ENCODE assay signal across 24 mouse cellular contexts in genomic region chr5:89467886-89468285, GRCm38 (mm10). TPM values are rescaled to one million over a fixed set of nuclear protein-coding genes. Genes with fewer than 3 reads are reported as not detected.
"Had no signal": no experiment of that assay in that cellular context is flagged by ENCODE, and none has a peak within 500 bp of the region (broad histone marks: within the 10 kb centered on the region; RNA-seq: fewer than 3 reads in every experiment).

No protein-coding gene starts in this region.

- H3K4me2 ChIP-seq: liver, embryonic 15.5 days; lung, embryonic 15.5 days; midbrain, embryonic 12.5 days; neural tube, embryonic 13.5 days; stomach, embryonic 15.5 days had no signal

- H3K36me3 ChIP-seq: liver, embryonic 15.5 days; lung, embryonic 15.5 days; midbrain, embryonic 10.5 days; midbrain, embryonic 12.5 days; neural tube, embryonic 13.5 days; stomach, embryonic 15.5 days had no signal

- ATAC-seq: midbrain, embryonic 16.5 days had no signal

- H3K9me3 ChIP-seq: liver, embryonic 15.5 days; lung, embryonic 15.5 days; midbrain, embryonic 10.5 days; midbrain, embryonic 12.5 days; neural tube, embryonic 13.5 days; stomach, embryonic 15.5 days had no signal

- DNase-seq: lung, adult 2 months; lung, postnatal 10 days; lung, postnatal 4 days; midbrain, embryonic 14.5 days; right cerebral cortex, postnatal 14 days; thymus, adult 2 months; thymus, postnatal 25 days; thymus, postnatal 4 days had no signal

- H3K27ac ChIP-seq: liver, embryonic 15.5 days; lung, embryonic 15.5 days; midbrain, embryonic 10.5 days; midbrain, embryonic 12.5 days; neural tube, embryonic 13.5 days; stomach, embryonic 15.5 days; stomach, postnatal 0 days had no signal

- H3K9ac ChIP-seq: liver, embryonic 15.5 days; lung, embryonic 15.5 days; midbrain, embryonic 12.5 days; neural tube, embryonic 13.5 days; stomach, embryonic 15.5 days had no signal

- H3K4me1 ChIP-seq: liver, embryonic 15.5 days; lung, embryonic 15.5 days; midbrain, embryonic 10.5 days; midbrain, embryonic 12.5 days; neural tube, embryonic 13.5 days; stomach, embryonic 15.5 days had no signal

- H3K27me3 ChIP-seq: liver, embryonic 15.5 days; lung, embryonic 15.5 days; midbrain, embryonic 12.5 days; neural tube, embryonic 13.5 days; stomach, embryonic 15.5 days had no signal

- H3K4me3 ChIP-seq: liver, embryonic 15.5 days; lung, embryonic 15.5 days; midbrain, embryonic 10.5 days; midbrain, embryonic 12.5 days; myocyte; neural tube, embryonic 13.5 days; stomach, embryonic 15.5 days had no signal

RNA-seq across cellular contexts. Expression of gene Gc, which starts 10.2 kb away (rescaled TPM):
- total RNA-seq: megakaryocyte, adult 5-6 weeks; megakaryocyte-erythroid progenitor cell, adult 5-6 weeks; neutrophil, adult 5-6 weeks had no signal
- polyA plus RNA-seq: midbrain, embryonic 10.5 days; midbrain, embryonic 12.5 days; midbrain, embryonic 14.5 days; myocyte; neural tube, embryonic 11.5 days; testis, adult 2 months; urinary bladder, adult 2 months had no signal

RNA-seq across cellular contexts. Expression of gene Npffr2, which starts 59.3 kb away (rescaled TPM):
- total RNA-seq: megakaryocyte, adult 5-6 weeks; megakaryocyte-erythroid progenitor cell, adult 5-6 weeks; neutrophil, adult 5-6 weeks had no signal
- polyA plus RNA-seq: liver, embryonic 15.5 days; lung, embryonic 15.5 days; midbrain, embryonic 10.5 days; midbrain, embryonic 16.5 days; myocyte; neural tube, embryonic 11.5 days; spleen, adult 2 months; stomach, embryonic 15.5 days; thymus, adult 2 months; urinary bladder, adult 2 months had no signal
